Mouse (Mus musculus): ENCODE measurements at regions not wholly inside any gene's neighbourhood (a gene's known extent, or its start where the extent isn't known, plus 50 kb on each side); places are given as distances from the start of the nearest gene placed in this dataset.

DNA sequence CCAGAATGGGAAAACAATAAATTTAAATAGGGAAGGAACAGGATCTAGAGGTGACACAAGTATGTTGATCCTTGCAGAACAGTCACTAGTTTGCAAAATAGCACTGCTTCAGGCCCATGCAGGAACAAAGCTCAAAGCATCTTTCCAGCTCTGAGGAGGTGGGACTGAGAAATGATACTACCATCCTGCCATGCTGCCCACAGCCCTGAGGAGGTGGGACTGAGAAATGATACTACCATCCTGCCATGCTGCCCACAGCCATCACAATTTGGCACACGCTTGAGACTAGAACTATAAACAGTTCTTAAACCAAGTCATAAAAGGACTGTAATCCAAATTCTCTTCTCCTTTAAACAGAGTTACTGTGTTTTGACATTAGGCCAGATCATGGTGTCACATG, 174.5 kb upstream of the Lrig1 start:
- H3K4me2 ChIP-seq (ENCODE audit: low read length), result no peak overlapping the region
- H3K9ac ChIP-seq (ENCODE audit: low read length), result no peak overlapping the region
- H3K9me3 ChIP-seq (ENCODE audit: control insufficient read depth, low read length), result no peaks in the 10 kb centered on the region
- H3K27ac ChIP-seq (ENCODE audit: low read depth), result no peak overlapping the region
- no peaks in the 10 kb centered on the region for H3K4me1 ChIP-seq (replicated peaks; ENCODE audit: control insufficient read depth, insufficient read depth, low read length)
- H3K27me3 ChIP-seq (replicated peaks; ENCODE audit: control insufficient read depth, insufficient read depth, low read length), result no peaks in the 10 kb centered on the region
- H3K4me3 ChIP-seq (ENCODE audit: low read depth, low read length), result no peak overlapping the region
- ATAC-seq (replicated peaks; ENCODE audit: low FRiP score, low TSS enrichment, low read depth) (no peak), DNase-seq (ENCODE audit: low spot score) (no peak)
- no peaks in the 10 kb centered on the region for H3K36me3 ChIP-seq (ENCODE audit: control insufficient read depth, insufficient read depth, low read length)
- 67% methylated on average over 1 of the region's 1 CpGs for WGBS

DNA sequence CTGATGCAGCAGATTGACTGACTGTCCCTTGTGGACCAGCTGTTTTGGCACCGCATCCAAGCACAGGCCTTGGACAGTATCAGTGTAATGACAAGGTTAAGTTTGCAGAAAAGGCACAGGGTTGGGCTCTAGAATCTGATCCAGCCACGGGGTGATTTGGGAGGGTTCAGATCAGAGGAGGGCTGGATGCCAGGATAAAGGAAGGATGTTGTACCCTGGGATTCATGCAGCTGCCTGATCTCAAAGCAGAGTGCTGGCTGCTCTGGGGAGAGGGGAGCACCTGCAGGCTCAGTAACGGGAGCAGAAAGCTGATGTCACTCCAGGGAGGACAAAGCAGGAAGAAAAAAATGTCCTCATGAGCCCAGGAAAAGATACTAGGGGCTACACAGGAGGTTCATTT, 168.0 kb upstream of the Lrig1 start:
- DNase-seq (ENCODE audit: low spot score) (no peak), ATAC-seq (replicated peaks; ENCODE audit: low FRiP score, low TSS enrichment, low read depth) (no peak)
- H3K27ac ChIP-seq (ENCODE audit: low read depth), result no peak overlapping the region
- H3K9ac ChIP-seq (ENCODE audit: low read length), result no peak overlapping the region
- no peaks in the 10 kb centered on the region for H3K36me3 ChIP-seq (ENCODE audit: control insufficient read depth, insufficient read depth, low read length)
- no peaks in the 10 kb centered on the region for H3K9me3 ChIP-seq (ENCODE audit: control insufficient read depth, low read length)
- H3K4me1 ChIP-seq (replicated peaks; ENCODE audit: control insufficient read depth, insufficient read depth, low read length), result no peaks in the 10 kb centered on the region
- 54% methylated on average over 3 of the region's 3 CpGs for WGBS
- no peaks in the 10 kb centered on the region for H3K27me3 ChIP-seq (replicated peaks; ENCODE audit: control insufficient read depth, insufficient read depth, low read length)
- H3K4me3 ChIP-seq (ENCODE audit: low read depth, low read length), result no peak overlapping the region
- H3K4me2 ChIP-seq (ENCODE audit: low read length), result no peak overlapping the region

DNA sequence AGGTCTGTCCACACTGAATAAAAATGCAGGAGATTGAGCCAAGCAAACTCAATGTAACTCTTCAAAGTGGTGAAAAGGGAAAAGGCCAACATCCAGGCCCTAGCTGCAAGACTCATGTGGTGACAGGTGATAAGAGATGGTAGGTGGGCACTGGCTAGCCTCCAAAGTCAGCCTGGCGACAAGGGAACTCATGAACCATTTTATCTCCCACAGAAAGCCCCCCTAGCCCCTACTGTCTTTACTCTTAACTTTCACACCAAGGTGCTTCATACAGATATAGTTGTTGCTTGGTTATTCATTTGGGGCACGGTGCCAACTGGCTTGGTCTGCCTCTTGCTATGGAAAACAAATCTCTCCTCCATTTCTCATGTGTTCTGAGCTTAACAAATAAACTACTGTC, 165.5 kb upstream of the Lrig1 start:
- no peak overlapping the region for H3K4me3 ChIP-seq (ENCODE audit: low read depth, low read length)
- no peaks in the 10 kb centered on the region for H3K9me3 ChIP-seq (ENCODE audit: control insufficient read depth, low read length)
- DNase-seq (ENCODE audit: low spot score), result no peak
- no peak overlapping the region for H3K4me2 ChIP-seq (ENCODE audit: low read length)
- WGBS, result 79% methylated on average over 2 of the region's 2 CpGs
- no peaks in the 10 kb centered on the region for H3K4me1 ChIP-seq (replicated peaks; ENCODE audit: control insufficient read depth, insufficient read depth, low read length)
- no peaks in the 10 kb centered on the region for H3K36me3 ChIP-seq (ENCODE audit: control insufficient read depth, insufficient read depth, low read length)
- no peak for ATAC-seq (replicated peaks; ENCODE audit: low FRiP score, low TSS enrichment, low read depth)
- no peak overlapping the region for H3K27ac ChIP-seq (ENCODE audit: low read depth)
- no peaks in the 10 kb centered on the region for H3K27me3 ChIP-seq (replicated peaks; ENCODE audit: control insufficient read depth, insufficient read depth, low read length)
- no peak overlapping the region for H3K9ac ChIP-seq (ENCODE audit: low read length)

DNA sequence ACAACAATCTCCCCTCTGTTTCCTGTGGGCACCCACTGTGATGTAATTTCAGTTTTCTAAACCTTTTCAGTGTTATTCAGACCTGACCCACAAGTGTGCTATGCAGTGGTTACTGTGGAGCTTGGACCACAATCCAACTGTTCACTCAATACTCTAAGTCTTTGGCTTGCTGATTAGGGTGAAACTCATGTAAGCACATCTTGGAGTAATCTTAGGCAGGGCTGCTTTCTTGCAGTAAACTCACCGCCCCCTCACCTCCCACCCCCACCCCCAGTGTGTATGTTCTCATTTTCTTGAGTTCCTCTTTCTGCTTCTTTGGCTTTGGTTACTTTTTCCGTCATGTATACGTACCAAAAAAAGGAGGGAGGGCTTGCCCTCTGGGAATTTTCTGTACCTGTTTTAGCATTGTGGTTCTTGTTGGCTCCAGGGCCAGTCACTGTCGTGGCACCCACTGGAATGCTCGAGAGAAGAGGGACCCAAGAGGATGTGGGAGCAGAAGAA, 158.2 kb upstream of the Lrig1 start:
- 69% methylated on average over 5 of the region's 5 CpGs for WGBS
- ATAC-seq (replicated peaks; ENCODE audit: low FRiP score, low TSS enrichment, low read depth), result no peak
- H3K4me2 ChIP-seq (ENCODE audit: low read length), result no peak overlapping the region
- H3K4me3 ChIP-seq (ENCODE audit: low read depth, low read length), result no peak overlapping the region
- no peaks in the 10 kb centered on the region for H3K36me3 ChIP-seq (ENCODE audit: control insufficient read depth, insufficient read depth, low read length)
- no peaks in the 10 kb centered on the region for H3K4me1 ChIP-seq (replicated peaks; ENCODE audit: control insufficient read depth, insufficient read depth, low read length)
- no peaks in the 10 kb centered on the region for H3K27me3 ChIP-seq (replicated peaks; ENCODE audit: control insufficient read depth, insufficient read depth, low read length)
- no peak for DNase-seq (ENCODE audit: low spot score)
- no peak overlapping the region for H3K27ac ChIP-seq (ENCODE audit: low read depth)
- H3K9ac ChIP-seq (ENCODE audit: low read length), result no peak overlapping the region
- no peaks in the 10 kb centered on the region for H3K9me3 ChIP-seq (ENCODE audit: control insufficient read depth, low read length)

DNA sequence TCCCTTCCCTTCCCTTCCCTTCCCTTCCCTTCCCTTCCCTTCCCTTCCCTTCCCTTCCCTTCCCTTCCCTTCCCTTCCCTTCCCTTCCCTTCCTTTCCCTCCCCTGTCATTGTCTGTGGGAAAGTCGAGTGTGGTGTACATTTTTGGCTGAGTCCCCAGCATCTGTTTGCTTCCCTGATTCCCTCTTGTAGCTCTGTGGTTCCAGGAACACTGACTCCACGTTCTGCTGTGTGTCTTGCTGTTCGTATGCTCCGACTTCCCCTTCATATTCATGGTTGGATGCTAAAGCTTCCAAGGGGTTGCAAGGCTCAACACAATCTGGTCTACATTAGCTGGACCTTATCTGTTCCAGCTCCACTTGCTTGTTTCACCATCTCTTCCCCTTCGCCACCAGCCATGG, 150.2 kb upstream of the Lrig1 start:
- no peaks in the 10 kb centered on the region for H3K4me1 ChIP-seq (replicated peaks; ENCODE audit: control insufficient read depth, insufficient read depth, low read length)
- H3K4me2 ChIP-seq (ENCODE audit: low read length), result no peak overlapping the region
- DNase-seq (ENCODE audit: low spot score) (no peak), ATAC-seq (replicated peaks; ENCODE audit: low FRiP score, low TSS enrichment, low read depth) (no peak)
- no peaks in the 10 kb centered on the region for H3K9me3 ChIP-seq (ENCODE audit: control insufficient read depth, low read length)
- H3K36me3 ChIP-seq (ENCODE audit: control insufficient read depth, insufficient read depth, low read length), result no peaks in the 10 kb centered on the region
- WGBS, result 70% methylated on average over 5 of the region's 5 CpGs
- no peak overlapping the region for H3K4me3 ChIP-seq (ENCODE audit: low read depth, low read length)
- H3K27me3 ChIP-seq (replicated peaks; ENCODE audit: control insufficient read depth, insufficient read depth, low read length), result no peaks in the 10 kb centered on the region
- no peak overlapping the region for H3K27ac ChIP-seq (ENCODE audit: low read depth)
- no peak overlapping the region for H3K9ac ChIP-seq (ENCODE audit: low read length)

DNA sequence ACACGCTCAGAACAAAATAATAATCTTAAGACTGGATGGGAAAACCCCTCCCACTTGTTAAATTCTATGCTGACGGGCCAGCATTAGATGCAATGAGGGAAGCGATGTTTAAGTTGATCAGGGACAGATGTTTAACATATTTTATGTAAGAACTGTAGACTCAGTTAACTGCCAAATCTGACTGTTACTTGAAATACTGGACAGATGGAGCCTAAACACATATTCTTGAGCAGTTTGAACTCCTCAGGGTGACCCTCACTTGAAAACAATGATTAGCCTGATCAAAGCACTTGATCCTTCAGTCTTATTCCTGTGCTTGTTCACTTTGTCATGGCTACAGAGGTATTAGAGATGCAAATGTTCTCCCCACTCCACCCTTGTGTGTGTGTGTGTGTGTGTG, 149.6 kb upstream of the Lrig1 start:
- Histone ChIP-seq H3K9me3 (ENCODE audit: control insufficient read depth, low read length) (no peaks in the 10 kb centered on the region), H3K36me3 (ENCODE audit: control insufficient read depth, insufficient read depth, low read length) (no peaks in the 10 kb centered on the region), H3K4me3 (ENCODE audit: low read depth, low read length) (no peak overlapping the region), H3K4me1 (replicated peaks; ENCODE audit: control insufficient read depth, insufficient read depth, low read length) (no peaks in the 10 kb centered on the region), H3K27me3 (replicated peaks; ENCODE audit: control insufficient read depth, insufficient read depth, low read length) (no peaks in the 10 kb centered on the region), H3K27ac (ENCODE audit: low read depth) (no peak overlapping the region), H3K4me2 (ENCODE audit: low read length) (no peak overlapping the region), H3K9ac (ENCODE audit: low read length) (no peak overlapping the region)
- ATAC-seq (replicated peaks; ENCODE audit: low FRiP score, low TSS enrichment, low read depth) (no peak), DNase-seq (ENCODE audit: low spot score) (no peak)
- WGBS, result 53% methylated on average over 3 of the region's 3 CpGs

DNA sequence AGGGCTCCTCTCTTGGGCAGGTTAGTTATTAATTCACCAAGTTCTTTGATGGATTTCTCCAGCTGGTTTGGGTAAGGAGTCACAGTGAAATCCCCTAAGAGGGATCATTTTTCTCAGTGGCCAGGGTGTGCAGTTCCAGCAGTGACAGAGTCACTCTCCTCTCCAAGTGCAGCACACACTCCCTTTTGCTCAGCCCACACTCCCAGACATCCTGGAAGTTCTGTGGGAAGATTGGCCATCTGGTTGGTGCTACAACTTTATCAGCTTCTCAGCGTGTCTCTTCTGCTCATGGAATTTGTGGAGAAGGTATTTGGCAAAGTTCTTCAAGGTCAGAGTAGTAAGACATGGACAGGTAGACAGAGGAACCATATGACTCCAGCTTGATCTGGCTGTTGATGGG, 148.5 kb upstream of the Lrig1 start:
- Histone ChIP-seq H3K27ac (ENCODE audit: low read depth) (no peak overlapping the region), H3K9me3 (ENCODE audit: control insufficient read depth, low read length) (no peaks in the 10 kb centered on the region), H3K4me2 (ENCODE audit: low read length) (no peak overlapping the region), H3K4me1 (replicated peaks; ENCODE audit: control insufficient read depth, insufficient read depth, low read length) (no peaks in the 10 kb centered on the region), H3K27me3 (replicated peaks; ENCODE audit: control insufficient read depth, insufficient read depth, low read length) (no peaks in the 10 kb centered on the region), H3K9ac (ENCODE audit: low read length) (no peak overlapping the region), H3K4me3 (ENCODE audit: low read depth, low read length) (no peak overlapping the region), H3K36me3 (ENCODE audit: control insufficient read depth, insufficient read depth, low read length) (no peaks in the 10 kb centered on the region)
- ATAC-seq (replicated peaks; ENCODE audit: low FRiP score, low TSS enrichment, low read depth) (no peak), DNase-seq (ENCODE audit: low spot score) (no peak)
- 79% methylated on average over 1 of the region's 1 CpGs for WGBS

DNA sequence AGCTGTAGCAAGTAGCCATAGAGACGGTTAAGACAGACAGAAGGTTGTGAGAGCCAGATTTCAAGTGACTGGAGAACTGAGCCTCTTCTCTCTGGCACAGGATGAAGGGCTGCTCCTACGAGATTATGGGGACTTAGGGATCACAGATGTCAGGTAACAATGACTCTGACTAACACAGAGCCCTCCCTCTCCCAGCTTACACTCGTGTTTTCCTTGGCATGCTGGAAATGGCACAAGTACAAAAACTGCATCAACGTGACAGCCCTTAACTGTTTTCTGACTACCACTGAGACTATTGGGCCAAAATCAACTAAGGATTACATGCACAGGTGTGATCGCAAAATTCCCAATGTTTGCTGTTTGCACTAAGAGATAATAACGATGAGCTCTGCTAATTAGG, 145.9 kb upstream of the Lrig1 start:
- no peak overlapping the region for H3K9ac ChIP-seq (ENCODE audit: low read length)
- H3K27me3 ChIP-seq (replicated peaks; ENCODE audit: control insufficient read depth, insufficient read depth, low read length), result no peaks in the 10 kb centered on the region
- no peaks in the 10 kb centered on the region for H3K36me3 ChIP-seq (ENCODE audit: control insufficient read depth, insufficient read depth, low read length)
- no peaks in the 10 kb centered on the region for H3K9me3 ChIP-seq (ENCODE audit: control insufficient read depth, low read length)
- H3K4me2 ChIP-seq (ENCODE audit: low read length), result no peak overlapping the region
- DNase-seq (ENCODE audit: low spot score) (no peak), ATAC-seq (replicated peaks; ENCODE audit: low FRiP score, low TSS enrichment, low read depth) (no peak)
- no peak overlapping the region for H3K4me3 ChIP-seq (ENCODE audit: low read depth, low read length)
- no peaks in the 10 kb centered on the region for H3K4me1 ChIP-seq (replicated peaks; ENCODE audit: control insufficient read depth, insufficient read depth, low read length)
- no peak overlapping the region for H3K27ac ChIP-seq (ENCODE audit: low read depth)
- 74% methylated on average over 6 of the region's 6 CpGs for WGBS

DNA sequence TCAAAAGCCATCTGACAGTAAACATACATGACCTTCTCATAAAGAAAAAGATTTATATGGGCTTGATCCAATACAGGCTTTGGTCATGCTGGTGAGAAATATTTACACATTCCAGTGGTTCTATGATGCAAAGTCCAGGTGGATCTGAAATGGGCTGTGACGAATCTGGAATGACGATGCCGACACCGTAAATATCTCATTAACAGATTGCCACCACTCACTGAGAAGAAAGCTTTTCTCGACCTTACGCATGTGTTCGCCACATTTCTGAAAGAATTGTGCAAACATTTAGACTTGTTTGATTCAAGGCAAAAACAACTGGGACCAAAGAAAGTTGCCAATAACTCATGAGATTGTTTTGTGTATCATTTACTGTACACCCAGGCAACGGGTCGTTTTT, 142.9 kb upstream of the Lrig1 start:
- no peaks in the 10 kb centered on the region for H3K36me3 ChIP-seq (ENCODE audit: control insufficient read depth, insufficient read depth, low read length)
- H3K4me1 ChIP-seq (replicated peaks; ENCODE audit: control insufficient read depth, insufficient read depth, low read length), result no peaks in the 10 kb centered on the region
- H3K9ac ChIP-seq (ENCODE audit: low read length), result no peak overlapping the region
- WGBS, result 76% methylated on average over 9 of the region's 9 CpGs
- ATAC-seq (replicated peaks; ENCODE audit: low FRiP score, low TSS enrichment, low read depth) (no peak), DNase-seq (ENCODE audit: low spot score) (no peak)
- no peaks in the 10 kb centered on the region for H3K27me3 ChIP-seq (replicated peaks; ENCODE audit: control insufficient read depth, insufficient read depth, low read length)
- no peaks in the 10 kb centered on the region for H3K9me3 ChIP-seq (ENCODE audit: control insufficient read depth, low read length)
- H3K4me3 ChIP-seq (ENCODE audit: low read depth, low read length), result no peak overlapping the region
- no peak overlapping the region for H3K4me2 ChIP-seq (ENCODE audit: low read length)
- no peak overlapping the region for H3K27ac ChIP-seq (ENCODE audit: low read depth)

All from intestine, embryonic 14.5 days (tissue).